Mouse (Mus musculus): ENCODE data around the gene Sox2. TPM values are rescaled to one million over a fixed set of nuclear protein-coding genes. Genes with fewer than 3 reads are reported as not detected.

The Sox2 gene
- polyA plus RNA-seq, 2 experiments from 2014 or later, result not detected

DNA sequence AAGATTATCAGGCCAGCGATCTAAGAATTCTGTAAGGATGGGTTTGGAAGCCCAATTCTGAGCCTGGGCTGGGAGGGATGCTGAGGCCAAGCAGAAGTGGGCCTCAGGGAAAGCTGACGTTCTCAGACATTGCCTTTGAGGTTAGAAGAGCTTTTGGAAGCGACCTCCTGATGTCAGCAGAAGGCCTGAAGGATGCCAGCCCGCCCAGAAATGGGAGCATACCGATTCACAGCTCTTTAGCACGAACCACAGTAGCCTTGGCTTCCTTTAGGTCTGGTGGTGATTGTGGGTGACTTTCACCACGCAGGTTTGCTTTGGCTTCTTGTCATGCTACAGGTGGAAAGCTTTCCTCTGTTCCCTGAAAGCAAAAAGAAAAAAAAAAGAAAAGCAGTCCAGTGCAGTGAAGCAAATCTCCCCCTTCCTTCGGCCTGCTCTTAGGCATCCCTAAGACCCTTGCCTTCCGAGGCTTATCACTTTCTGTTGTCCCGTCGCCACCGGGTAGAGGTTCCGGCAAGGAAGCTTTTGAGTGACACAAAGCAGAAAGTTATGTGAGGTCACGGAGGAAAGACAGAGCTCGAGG lies 6.6 kb upstream of the Sox2 start:
- ATAC-seq, result no peak

DNA sequence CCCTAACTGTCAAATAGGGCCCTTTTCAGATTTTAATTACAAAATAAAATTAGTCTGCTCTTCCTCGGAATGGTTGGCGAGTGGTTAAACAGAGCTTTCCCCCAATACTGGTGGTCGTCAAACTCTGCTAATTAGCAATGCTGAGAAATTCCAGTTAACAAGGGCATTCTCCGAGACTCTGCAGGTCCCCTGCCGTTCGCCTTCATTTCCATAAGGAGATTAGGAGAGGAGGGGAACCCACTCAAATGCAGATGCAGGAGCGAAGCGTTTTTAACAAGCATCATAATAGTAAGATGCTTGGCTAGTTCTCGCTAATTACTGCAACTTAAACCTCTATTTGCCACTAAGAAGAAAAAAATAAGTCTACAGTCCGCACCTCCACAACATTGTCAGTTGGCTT lies 4.0 kb upstream of the Sox2 start:
- ATAC-seq, result no peak

GRCm38 (mm10) chr3:34647688-34648087 lies 2.5 kb upstream of the Sox2 start:
- ATAC-seq, result no peak

GRCm38 (mm10) chr3:34648105-34648832 lies 1.9 kb upstream of the Sox2 start:
- no peak for ATAC-seq

- no peak for ATAC-seq
These were observed 1.1 kb upstream of the Sox2 start for GRCm38 (mm10) chr3:34648833-34649719.

DNA sequence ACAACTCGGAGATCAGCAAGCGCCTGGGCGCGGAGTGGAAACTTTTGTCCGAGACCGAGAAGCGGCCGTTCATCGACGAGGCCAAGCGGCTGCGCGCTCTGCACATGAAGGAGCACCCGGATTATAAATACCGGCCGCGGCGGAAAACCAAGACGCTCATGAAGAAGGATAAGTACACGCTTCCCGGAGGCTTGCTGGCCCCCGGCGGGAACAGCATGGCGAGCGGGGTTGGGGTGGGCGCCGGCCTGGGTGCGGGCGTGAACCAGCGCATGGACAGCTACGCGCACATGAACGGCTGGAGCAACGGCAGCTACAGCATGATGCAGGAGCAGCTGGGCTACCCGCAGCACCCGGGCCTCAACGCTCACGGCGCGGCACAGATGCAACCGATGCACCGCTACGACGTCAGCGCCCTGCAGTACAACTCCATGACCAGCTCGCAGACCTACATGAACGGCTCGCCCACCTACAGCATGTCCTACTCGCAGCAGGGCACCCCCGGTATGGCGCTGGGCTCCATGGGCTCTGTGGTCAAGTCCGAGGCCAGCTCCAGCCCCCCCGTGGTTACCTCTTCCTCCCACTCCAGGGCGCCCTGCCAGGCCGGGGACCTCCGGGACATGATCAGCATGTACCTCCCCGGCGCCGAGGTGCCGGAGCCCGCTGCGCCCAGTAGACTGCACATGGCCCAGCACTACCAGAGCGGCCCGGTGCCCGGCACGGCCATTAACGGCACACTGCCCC lies 586 bp downstream of the Sox2 start:
- no peak for ATAC-seq

DNA sequence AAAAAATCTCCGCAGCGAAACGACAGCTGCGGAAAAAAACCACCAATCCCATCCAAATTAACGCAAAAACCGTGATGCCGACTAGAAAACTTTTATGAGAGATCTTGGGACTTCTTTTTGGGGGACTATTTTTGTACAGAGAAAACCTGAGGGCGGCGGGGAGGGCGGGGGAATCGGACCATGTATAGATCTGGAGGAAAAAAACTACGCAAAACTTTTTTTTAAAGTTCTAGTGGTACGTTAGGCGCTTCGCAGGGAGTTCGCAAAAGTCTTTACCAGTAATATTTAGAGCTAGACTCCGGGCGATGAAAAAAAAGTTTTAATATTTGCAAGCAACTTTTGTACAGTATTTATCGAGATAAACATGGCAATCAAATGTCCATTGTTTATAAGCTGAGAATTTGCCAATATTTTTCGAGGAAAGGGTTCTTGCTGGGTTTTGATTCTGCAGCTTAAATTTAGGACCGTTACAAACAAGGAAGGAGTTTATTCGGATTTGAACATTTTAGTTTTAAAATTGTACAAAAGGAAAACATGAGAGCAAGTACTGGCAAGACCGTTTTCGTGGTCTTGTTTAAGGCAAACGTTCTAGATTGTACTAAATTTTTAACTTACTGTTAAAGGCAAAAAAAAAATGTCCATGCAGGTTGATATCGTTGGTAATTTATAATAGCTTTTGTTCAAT lies 1.4 kb downstream of the Sox2 start:
- ATAC-seq, result no peak

DNA sequence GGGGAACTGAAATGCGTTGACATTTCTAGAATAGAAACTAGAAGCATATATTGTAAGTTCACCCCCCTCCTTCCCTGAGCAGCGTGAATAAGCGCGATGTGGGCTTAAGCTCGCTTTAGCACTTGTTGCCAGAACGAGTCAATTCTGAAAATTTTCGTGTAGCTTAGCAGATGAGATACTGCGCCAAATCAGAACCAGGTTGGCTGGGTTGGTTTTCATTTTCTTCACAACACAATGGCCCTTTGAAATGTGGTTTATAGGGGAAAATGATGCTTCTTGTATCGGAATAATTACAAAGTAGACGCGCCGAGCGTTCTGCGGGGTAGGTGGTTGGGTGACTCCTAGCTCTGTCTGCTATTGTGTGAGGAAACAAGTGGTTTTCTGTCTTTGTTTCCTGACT lies 2.4 kb downstream of the Sox2 start:
- no peak for ATAC-seq

- ATAC-seq, result no peak
These were observed 3.2 kb downstream of the Sox2 start for GRCm38 (mm10) chr3:34653235-34653976.

DNA sequence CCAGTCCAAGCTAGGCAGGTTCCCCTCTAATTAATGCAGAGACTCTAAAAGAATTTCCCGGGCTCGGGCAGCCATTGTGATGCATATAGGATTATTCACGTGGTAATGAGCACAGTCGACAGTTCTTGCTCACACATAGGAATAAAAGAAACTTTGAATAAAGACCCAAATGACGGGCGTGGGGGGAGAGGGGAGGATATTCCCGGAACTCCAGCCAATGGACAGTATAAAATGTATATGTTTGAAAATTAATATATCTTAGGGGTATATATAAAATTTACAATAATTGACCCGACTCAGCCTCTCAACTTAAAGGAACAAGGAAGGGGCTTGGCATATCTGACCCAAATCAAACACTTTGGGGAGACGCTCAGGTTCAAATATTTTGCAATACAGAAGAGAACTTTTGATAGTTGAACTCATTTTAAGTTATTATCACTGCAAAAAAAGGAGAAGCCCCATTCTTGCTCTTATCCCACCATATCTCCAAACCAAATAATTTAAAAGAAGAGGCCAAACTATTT lies 3.8 kb downstream of the Sox2 start:
- ATAC-seq, result no peak

DNA sequence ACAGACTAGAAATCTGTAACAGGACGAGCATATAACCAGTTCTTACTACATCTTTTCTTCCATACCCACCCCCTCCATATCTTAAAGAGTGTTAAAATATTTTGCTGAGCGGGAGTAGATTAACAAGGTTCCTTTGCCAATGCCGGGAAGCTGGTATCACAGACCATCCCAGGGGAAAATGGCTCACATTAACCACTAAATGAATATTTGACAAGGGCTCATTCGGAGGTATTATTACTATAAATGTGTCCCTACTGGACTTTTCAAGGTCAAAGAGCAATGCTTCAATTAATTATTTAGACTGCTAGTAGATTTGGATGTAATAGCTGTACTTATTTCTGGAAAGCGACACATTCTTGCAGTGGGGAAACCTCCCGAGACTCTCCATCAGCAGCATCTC lies 4.6 kb downstream of the Sox2 start:
- no peak for ATAC-seq

DNA sequence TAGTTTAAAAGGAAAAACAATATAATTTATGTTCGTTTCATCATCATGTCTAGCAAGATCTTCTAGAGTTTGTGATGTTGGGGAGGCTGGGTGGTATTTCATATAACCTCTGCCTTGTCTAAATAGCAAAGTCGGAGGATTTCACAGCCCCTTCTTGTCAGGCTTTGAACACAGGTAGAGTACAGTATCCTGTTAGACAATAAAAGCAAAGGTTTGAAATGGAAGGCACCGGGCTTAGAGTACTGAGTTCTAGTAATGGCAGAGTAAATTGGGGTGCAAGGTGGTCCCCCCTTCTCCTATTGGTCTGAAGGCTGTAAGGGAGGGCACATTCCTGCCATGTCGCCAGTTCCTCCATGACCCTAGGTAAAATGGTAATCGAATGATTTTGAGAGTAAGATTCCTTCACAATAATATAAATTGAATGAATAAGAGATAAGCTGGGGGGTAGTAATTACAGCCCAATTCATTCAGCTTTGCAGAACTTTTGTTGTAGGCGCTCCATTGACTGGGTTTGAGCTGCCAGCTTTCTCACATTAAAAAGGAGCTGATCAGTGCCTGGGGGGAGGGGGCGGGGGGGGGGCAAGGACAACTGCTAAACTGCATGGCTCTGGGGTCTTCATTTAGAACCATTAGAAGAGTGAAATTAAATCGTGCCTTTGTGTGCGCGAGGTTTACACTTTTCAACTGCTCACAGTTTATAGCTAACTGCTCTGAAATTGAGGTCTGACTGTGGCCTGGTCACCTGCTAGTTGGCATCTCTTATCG lies 5.3 kb downstream of the Sox2 start:
- ATAC-seq, result no peak

- ATAC-seq, result no peak
These were observed 5.9 kb downstream of the Sox2 start for GRCm38 (mm10) chr3:34656153-34656552.

GRCm38 (mm10) chr3:34656813-34657700 lies 6.9 kb downstream of the Sox2 start:
- ATAC-seq, result no peak

DNA sequence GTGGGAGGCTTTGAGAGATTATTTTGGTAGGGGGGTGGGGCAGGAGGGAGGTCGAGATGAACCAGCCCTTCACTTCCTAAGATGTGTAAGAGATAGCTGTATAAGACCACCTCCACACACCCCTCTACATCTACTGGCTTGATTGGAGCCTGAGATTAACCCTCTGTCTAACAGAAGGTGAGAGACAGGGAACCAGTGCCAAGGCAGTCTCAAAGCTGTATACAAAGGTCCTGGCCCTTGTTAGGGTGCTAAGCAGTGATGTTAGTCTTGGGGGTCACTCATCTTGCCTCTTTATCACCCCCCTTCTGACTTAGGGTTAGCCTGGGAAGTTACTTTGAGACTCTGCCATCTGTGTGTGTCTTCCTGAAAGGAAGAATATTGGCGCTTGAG lies 7.5 kb downstream of the Sox2 start:
- no peak for ATAC-seq

DNA sequence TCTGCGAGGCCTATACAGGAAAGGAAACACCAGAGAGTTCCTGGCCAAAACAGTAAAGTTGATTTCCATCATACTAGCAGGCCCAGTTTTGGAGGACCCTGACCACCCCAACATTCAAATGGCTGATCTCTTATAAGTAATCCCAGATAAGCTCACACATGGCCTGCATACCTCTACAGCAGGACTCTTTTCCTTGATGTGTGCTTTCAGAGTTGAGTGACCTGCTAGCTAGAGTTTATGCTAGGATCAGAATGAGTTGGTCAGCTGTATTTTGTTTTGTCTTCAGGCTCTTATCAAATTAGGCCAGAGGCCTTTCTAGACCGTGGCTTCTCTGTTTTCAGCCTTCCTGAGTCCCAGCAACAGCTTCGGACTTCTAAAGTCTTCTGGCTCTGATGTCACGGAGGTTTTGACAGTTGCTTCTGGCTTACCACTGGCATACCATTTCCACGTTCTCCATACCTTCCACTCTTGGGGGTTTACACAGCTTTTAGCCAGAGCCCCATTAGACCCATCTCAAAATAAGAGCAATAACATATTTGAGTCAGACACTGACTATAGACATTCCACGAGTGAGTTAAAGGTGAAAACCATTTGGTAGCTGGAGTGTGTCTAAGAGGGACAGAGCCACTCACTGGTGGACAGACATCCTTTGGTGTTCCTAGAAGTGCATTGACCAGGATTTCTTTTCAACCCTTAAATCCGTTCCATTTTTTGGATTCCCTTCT lies 8.2 kb downstream of the Sox2 start:
- no peak for ATAC-seq

- ATAC-seq, result no peak
These were observed 8.8 kb downstream of the Sox2 start for GRCm38 (mm10) chr3:34658966-34659535.

GRCm38 (mm10) chr3:34659861-34660260 lies 9.7 kb downstream of the Sox2 start:
- ATAC-seq, result no peak

Measured in activated CD4-positive, CD25-positive, alpha-beta regulatory T cell, adult 4 months (primary cell).